Mouse (Mus musculus): ENCODE measurements around the gene Ctnnbip1. TPM values are rescaled to one million over a fixed set of nuclear protein-coding genes. Genes with fewer than 3 reads are reported as not detected.

The Ctnnbip1 gene
- polyA plus RNA-seq, 1 experiment, result 57.8 TPM

GRCm38 (mm10) chr4:149574391-149574821, 56.4 kb downstream of the Ctnnbip1 start:
- Histone ChIP-seq H3ac (ENCODE audit: control insufficient read depth, insufficient read length, low read depth) (no peak overlapping the region), H3K36me3 (ENCODE audit: control insufficient read depth, insufficient read depth) (no peaks in the 10 kb centered on the region), H3K79me3 (ENCODE audit: low read depth) (no peaks in the 10 kb centered on the region), H3K4me3 (ENCODE audit: insufficient read depth, poor library complexity, severe bottlenecking) (no peak overlapping the region), H3K79me2 (ENCODE audit: control insufficient read depth, insufficient read depth) (no peaks in the 10 kb centered on the region), H3K27me3 (ENCODE audit: control insufficient read depth, insufficient read depth, insufficient read length) (peaks cover 12% of the 10 kb centered on the region)
- no peak for TF ChIP-seq USF1 (IDR thresholded peaks at IDR 0.05; ENCODE audit: low read depth)
- TF ChIP-seq CEBPB (IDR thresholded peaks at IDR 0.05; ENCODE audit: low read depth), result no peak
- no peak for TF ChIP-seq MYOD1 (IDR thresholded peaks at IDR 0.05; ENCODE audit: control insufficient read depth, insufficient read length, low read depth)
- TF ChIP-seq MYOG (IDR thresholded peaks at IDR 0.05; ENCODE audit: control insufficient read depth, extremely low read depth, insufficient read length), result no peak
- no peak for TF ChIP-seq FOSL1 (IDR thresholded peaks at IDR 0.05; ENCODE audit: insufficient read depth, low read length, poor library complexity, severe bottlenecking)
- TF ChIP-seq MAX (IDR thresholded peaks at IDR 0.05), result no peak

- no peaks in the 10 kb centered on the region for H3K79me2 ChIP-seq (ENCODE audit: control insufficient read depth, insufficient read depth)
- TF ChIP-seq CEBPB (IDR thresholded peaks at IDR 0.05; ENCODE audit: low read depth), result no peak
- TF ChIP-seq USF1 (IDR thresholded peaks at IDR 0.05; ENCODE audit: low read depth), result no peak
- TF ChIP-seq MYOD1 (IDR thresholded peaks at IDR 0.05; ENCODE audit: control insufficient read depth, insufficient read length, low read depth), result no peak
- no peak for TF ChIP-seq FOSL1 (IDR thresholded peaks at IDR 0.05; ENCODE audit: insufficient read depth, low read length, poor library complexity, severe bottlenecking)
- no peak for TF ChIP-seq MYOG (IDR thresholded peaks at IDR 0.05; ENCODE audit: control insufficient read depth, extremely low read depth, insufficient read length)
- no peak overlapping the region for H3K4me3 ChIP-seq (ENCODE audit: insufficient read depth, poor library complexity, severe bottlenecking)
- no peaks in the 10 kb centered on the region for H3K36me3 ChIP-seq (ENCODE audit: control insufficient read depth, insufficient read depth)
- no peak overlapping the region for H3ac ChIP-seq (ENCODE audit: control insufficient read depth, insufficient read length, low read depth)
- peaks cover 12% of the 10 kb centered on the region for H3K27me3 ChIP-seq (ENCODE audit: control insufficient read depth, insufficient read depth, insufficient read length)
- H3K79me3 ChIP-seq (ENCODE audit: low read depth), result no peaks in the 10 kb centered on the region
Observed at GRCm38 (mm10) chr4:149576061-149576460, 58.0 kb downstream of the Ctnnbip1 start.

GRCm38 (mm10) chr4:149576993-149577548, 59.0 kb downstream of the Ctnnbip1 start:
- TF ChIP-seq MAX (IDR thresholded peaks at IDR 0.05), result no peak
- no peak for TF ChIP-seq MYOD1 (IDR thresholded peaks at IDR 0.05; ENCODE audit: control insufficient read depth, insufficient read length, low read depth)
- TF ChIP-seq USF1 (IDR thresholded peaks at IDR 0.05; ENCODE audit: low read depth), result no peak
- no peak for TF ChIP-seq FOSL1 (IDR thresholded peaks at IDR 0.05; ENCODE audit: insufficient read depth, low read length, poor library complexity, severe bottlenecking)
- TF ChIP-seq CTCF (IDR thresholded peaks at IDR 0.05; ENCODE audit: control insufficient read depth, insufficient read depth, insufficient read length), result no peak
- no peak for TF ChIP-seq CEBPB (IDR thresholded peaks at IDR 0.05; ENCODE audit: low read depth)
- TF ChIP-seq MYOG (IDR thresholded peaks at IDR 0.05; ENCODE audit: control insufficient read depth, extremely low read depth, insufficient read length), result no peak
- peaks cover 20% of the 10 kb centered on the region for H3K27me3 ChIP-seq (ENCODE audit: control insufficient read depth, insufficient read depth, insufficient read length)

GRCm38 (mm10) chr4:149578085-149578681, 60.1 kb downstream of the Ctnnbip1 start:
- Histone ChIP-seq H3ac (ENCODE audit: control insufficient read depth, insufficient read length, low read depth) (no peak overlapping the region), H3K4me3 (ENCODE audit: insufficient read depth, poor library complexity, severe bottlenecking) (no peak overlapping the region), H3K27me3 (ENCODE audit: control insufficient read depth, insufficient read depth, insufficient read length) (peaks cover 20% of the 10 kb centered on the region), H3K79me3 (ENCODE audit: low read depth) (no peaks in the 10 kb centered on the region), H3K36me3 (ENCODE audit: control insufficient read depth, insufficient read depth) (no peaks in the 10 kb centered on the region), H3K79me2 (ENCODE audit: control insufficient read depth, insufficient read depth) (no peaks in the 10 kb centered on the region)
- no peak for TF ChIP-seq MYOD1 (IDR thresholded peaks at IDR 0.05; ENCODE audit: control insufficient read depth, insufficient read length, low read depth)
- TF ChIP-seq MAX (IDR thresholded peaks at IDR 0.05), result no peak

More at GRCm38 (mm10) chr4:149576993-149577548, 59.0 kb downstream of the Ctnnbip1 start:
- H3ac ChIP-seq (ENCODE audit: control insufficient read depth, insufficient read length, low read depth), result no peak overlapping the region
- no peak overlapping the region for H3K4me3 ChIP-seq (ENCODE audit: insufficient read depth, poor library complexity, severe bottlenecking)
- H3K79me3 ChIP-seq (ENCODE audit: low read depth), result no peaks in the 10 kb centered on the region
- H3K36me3 ChIP-seq (ENCODE audit: control insufficient read depth, insufficient read depth), result no peaks in the 10 kb centered on the region
- H3K79me2 ChIP-seq (ENCODE audit: control insufficient read depth, insufficient read depth), result no peaks in the 10 kb centered on the region

- no peaks in the 10 kb centered on the region for H3K79me3 ChIP-seq (ENCODE audit: low read depth)
- no peaks in the 10 kb centered on the region for H3K79me2 ChIP-seq (ENCODE audit: control insufficient read depth, insufficient read depth)
- H3K27me3 ChIP-seq (ENCODE audit: control insufficient read depth, insufficient read depth, insufficient read length), result peaks cover 20% of the 10 kb centered on the region
- TF ChIP-seq FOSL1 (IDR thresholded peaks at IDR 0.05; ENCODE audit: insufficient read depth, low read length, poor library complexity, severe bottlenecking) (no peak), MYOG (IDR thresholded peaks at IDR 0.05; ENCODE audit: control insufficient read depth, extremely low read depth, insufficient read length) (no peak), MYOD1 (IDR thresholded peaks at IDR 0.05; ENCODE audit: control insufficient read depth, insufficient read length, low read depth) (no peak), CEBPB (IDR thresholded peaks at IDR 0.05; ENCODE audit: low read depth) (no peak), USF1 (IDR thresholded peaks at IDR 0.05; ENCODE audit: low read depth) (no peak), CTCF (IDR thresholded peaks at IDR 0.05; ENCODE audit: control insufficient read depth, insufficient read depth, insufficient read length) (no peak), MAX (IDR thresholded peaks at IDR 0.05) (no peak)
- H3K36me3 ChIP-seq (ENCODE audit: control insufficient read depth, insufficient read depth), result no peaks in the 10 kb centered on the region
- H3K4me3 ChIP-seq (ENCODE audit: insufficient read depth, poor library complexity, severe bottlenecking), result no peak overlapping the region
- no peak overlapping the region for H3ac ChIP-seq (ENCODE audit: control insufficient read depth, insufficient read length, low read depth)
Observed at GRCm38 (mm10) chr4:149578831-149579230, 60.8 kb downstream of the Ctnnbip1 start.

- Histone ChIP-seq H3K4me3 (ENCODE audit: insufficient read depth, poor library complexity, severe bottlenecking) (no peak overlapping the region), H3K36me3 (ENCODE audit: control insufficient read depth, insufficient read depth) (no peaks in the 10 kb centered on the region), H3K27me3 (ENCODE audit: control insufficient read depth, insufficient read depth, insufficient read length) (peaks cover 16% of the 10 kb centered on the region), H3ac (ENCODE audit: control insufficient read depth, insufficient read length, low read depth) (no peak overlapping the region), H3K79me3 (ENCODE audit: low read depth) (peaks cover 16% of the 10 kb centered on the region), H3K79me2 (ENCODE audit: control insufficient read depth, insufficient read depth) (peaks cover 34% of the 10 kb centered on the region)
- no peak for TF ChIP-seq CTCF (IDR thresholded peaks at IDR 0.05; ENCODE audit: control insufficient read depth, insufficient read depth, insufficient read length)
- TF ChIP-seq MYOD1 (IDR thresholded peaks at IDR 0.05; ENCODE audit: control insufficient read depth, insufficient read length, low read depth), result no peak
- no peak for TF ChIP-seq FOSL1 (IDR thresholded peaks at IDR 0.05; ENCODE audit: insufficient read depth, low read length, poor library complexity, severe bottlenecking)
- TF ChIP-seq CEBPB (IDR thresholded peaks at IDR 0.05; ENCODE audit: low read depth), result no peak
Observed at GRCm38 (mm10) chr4:149585236-149585635, 67.2 kb downstream of the Ctnnbip1 start.

Measured in C2C12 (cell line).